Mouse (Mus musculus) Patski (cell line): ENCODE data around the gene Apobec2. TPM values are rescaled to one million over a fixed set of nuclear protein-coding genes. Genes with fewer than 3 reads are reported as not detected.

Source experiments
- ATAC-seq: fragments of 100-300 bp; one replicate; pipeline ENCODE4 v1.8.0; 2021
- CTCF ChIA-PET: fragments of 350-600 bp; sonication (Branson Sonifier 250); formaldehyde crosslinking; loops from one replicate; lab custom pipeline; 2022; ENCODE audit warnings: inconsistent platforms; lab: Charles Lee
- POLR2A ChIA-PET: fragments of 350-600 bp; sonication (Branson Sonifier 250); formaldehyde crosslinking; loops from one replicate; lab custom pipeline; 2022; ENCODE audit warnings: antibody characterized with exemption, inconsistent platforms; lab: Charles Lee
- DNase-seq: peaks from one replicate; pipeline ENCODE4 v3.0.0-alpha.2; 2011; ENCODE audit warnings: low read depth, low spot score
- H3K27me3 ChIP-seq: fragments of 371-371 bp; one replicate; pipeline ENCODE4 v1.5.1; 2021
- CTCF ChIP-seq: fragments of 100-300 bp; IDR thresholded peaks from one replicate; pipeline ENCODE4 v1.5.1; 2021
- in situ Hi-C: fragments of 300-500 bp; cut with MboI; formaldehyde crosslinking; loops from 3 replicates; pipeline ENCODE4 v1.11.1; 2018; ENCODE audit warnings: low pct_unique_long_range_greater_than_20kb, mixed read lengths
- polyA plus RNA-seq: library from polyadenylated mRNA; unstranded; gene quantifications from one replicate; pipeline ENCODE4 v1.2.3, GENCODE M21; 2021

Apobec2 gene
- polyA plus RNA-seq, 1 experiment from 2014 or later, result 0.10 TPM

DNA sequence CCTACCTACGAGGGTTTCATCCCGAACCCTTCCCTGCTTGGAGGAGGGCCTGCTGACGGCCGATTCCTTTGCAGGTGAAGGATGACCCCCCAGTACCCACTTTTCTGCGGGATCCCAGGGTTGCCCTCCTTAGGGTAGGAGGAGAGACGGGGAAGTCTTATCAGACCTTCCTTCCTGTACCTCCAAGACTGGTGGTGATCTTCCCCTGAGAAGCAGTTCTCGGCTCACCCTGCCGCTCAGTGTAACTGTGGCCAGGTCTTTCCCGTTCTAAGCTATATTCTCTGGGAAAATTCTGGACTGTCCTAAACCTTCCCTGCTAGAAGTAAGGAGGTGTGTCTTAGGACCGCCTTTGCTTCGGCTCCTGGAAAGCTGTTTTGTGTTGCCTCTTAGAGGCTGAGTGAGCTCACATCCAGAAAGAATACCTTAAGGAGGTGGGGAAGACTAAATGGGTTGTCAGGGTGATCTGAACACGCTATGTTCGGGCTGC lies 22.4 kb downstream of the Apobec2 start:
- POLR2A ChIA-PET, result interaction anchor here (0.5 to 0.6 kb wide), 2 partner anchors 39 to 447 kb away, joined by 3 read pairs; no protein-coding TSS in a partner anchor
- in situ Hi-C loops, result loop anchor here (5.0 to 10.0 kb wide), 2 partner anchors 192 to 994 kb away; no protein-coding TSS in a partner anchor
- no peak for TF ChIP-seq CTCF
- CTCF ChIA-PET, result no interaction called here
- ATAC-seq, result peak; percentile 4
- no peaks in the 10 kb centered on the region for H3K27me3 ChIP-seq
- no peak for DNase-seq

DNA sequence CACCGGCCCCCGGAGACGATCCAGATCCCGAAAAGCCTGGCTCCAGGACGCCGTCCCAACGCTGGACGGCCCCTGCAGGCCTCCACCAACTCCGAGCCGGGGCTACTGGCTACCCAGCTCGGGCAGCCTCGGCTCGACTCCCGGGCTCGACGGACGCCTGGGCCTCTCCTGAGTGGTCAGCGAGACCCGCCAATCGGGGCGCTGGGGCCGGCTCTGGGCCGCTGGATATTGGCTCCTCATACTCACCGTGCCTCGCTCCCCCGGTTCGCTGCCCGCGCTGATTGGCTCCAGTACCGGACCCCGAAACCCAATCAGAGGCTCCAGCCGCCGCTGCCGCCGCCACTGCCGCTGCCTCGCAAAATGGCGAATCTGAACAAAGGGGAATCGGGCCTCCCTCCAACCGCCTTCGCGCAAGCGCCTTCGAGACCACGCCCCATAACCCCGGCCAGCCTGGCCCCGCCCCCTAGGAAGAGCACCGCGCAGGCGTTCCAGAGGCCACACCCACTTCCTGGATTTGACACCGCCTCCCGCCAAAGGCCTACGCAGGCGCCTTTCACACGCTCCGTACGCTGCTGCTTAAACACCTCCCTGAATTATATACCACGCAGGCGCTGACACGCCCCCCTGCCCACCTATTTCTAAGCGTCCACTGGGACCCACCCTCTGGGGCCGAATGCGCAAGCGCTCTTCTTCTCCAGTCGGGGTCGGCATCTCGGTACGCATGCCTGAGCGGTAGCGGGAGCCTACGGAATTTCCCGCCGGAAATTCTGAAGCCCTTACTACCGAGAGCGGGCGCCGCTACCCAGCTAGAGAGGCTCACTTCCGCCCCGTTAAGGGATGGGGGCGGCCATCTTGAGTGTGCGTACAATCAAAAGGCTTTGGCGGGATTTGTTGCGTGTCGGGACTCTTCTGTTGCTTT lies 23.1 kb downstream of the Apobec2 start, which contains the start of the genes Nfya and Oard1:
Gene Nfya (minus strand): TSS at position 527 of the 919 bp plus-strand sequence.
Gene Oard1 (plus strand): TSS at position 635 of the 919 bp plus-strand sequence.
- in situ Hi-C loops, result loop anchor here (5.0 to 10.0 kb wide), 3 partner anchors 135 to 995 kb away; no protein-coding TSS in a partner anchor
- ATAC-seq (peak; percentile 94), DNase-seq (peak; percentile 99)
- no peaks in the 10 kb centered on the region for H3K27me3 ChIP-seq
- ChIA-PET CTCF (no interaction called here), POLR2A (interaction anchor here (0.5 kb wide), 1 partner anchor 39 kb away, joined by 3 read pairs; no protein-coding TSS in a partner anchor)
- no peak for TF ChIP-seq CTCF

DNA sequence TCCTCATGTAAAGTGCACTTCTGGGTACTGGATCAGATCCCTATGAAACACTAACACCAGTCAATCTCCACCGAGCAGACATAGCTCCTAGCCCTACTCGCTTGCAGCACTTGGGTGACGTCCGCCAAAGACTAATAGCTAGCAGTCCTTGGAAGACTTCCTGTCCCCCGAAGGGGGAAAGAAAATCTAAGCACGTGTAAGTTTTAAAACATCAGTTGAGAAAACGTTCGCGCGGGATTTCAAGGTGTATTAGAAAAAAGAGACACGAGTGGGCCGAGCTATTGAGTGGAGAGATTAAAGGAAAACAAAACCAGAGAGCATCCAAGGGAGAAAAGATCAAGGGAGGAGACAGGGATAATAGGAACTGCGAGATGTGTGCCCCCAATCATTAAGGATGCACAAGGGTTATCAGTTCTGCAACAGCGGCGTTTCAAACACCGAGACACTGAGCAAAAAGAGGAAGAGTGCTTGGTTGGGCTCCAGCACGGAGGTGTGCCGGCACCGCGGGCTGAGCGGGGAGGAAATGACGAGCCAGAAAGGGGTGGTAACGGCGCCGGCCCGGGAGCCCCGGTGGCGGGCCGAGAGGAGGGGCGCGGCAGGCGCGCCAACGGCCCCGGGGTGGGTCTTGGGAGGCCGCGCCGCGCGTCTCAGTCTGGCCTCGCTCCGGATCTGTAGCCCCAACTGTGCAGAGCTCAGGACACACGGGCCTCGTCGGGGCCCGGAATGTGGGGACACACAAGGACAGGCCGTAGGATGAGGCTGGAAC lies 24.0 kb downstream of the Apobec2 start:
- TF ChIP-seq CTCF, result no peak
- ChIA-PET POLR2A (no interaction called here), CTCF (no interaction called here)
- no peaks in the 10 kb centered on the region for H3K27me3 ChIP-seq
- DNase-seq (no peak), ATAC-seq (peak; percentile 45)
- in situ Hi-C loops, result loop anchor here (10.0 kb wide), 1 partner anchor 134 kb away; no protein-coding TSS in a partner anchor

DNA sequence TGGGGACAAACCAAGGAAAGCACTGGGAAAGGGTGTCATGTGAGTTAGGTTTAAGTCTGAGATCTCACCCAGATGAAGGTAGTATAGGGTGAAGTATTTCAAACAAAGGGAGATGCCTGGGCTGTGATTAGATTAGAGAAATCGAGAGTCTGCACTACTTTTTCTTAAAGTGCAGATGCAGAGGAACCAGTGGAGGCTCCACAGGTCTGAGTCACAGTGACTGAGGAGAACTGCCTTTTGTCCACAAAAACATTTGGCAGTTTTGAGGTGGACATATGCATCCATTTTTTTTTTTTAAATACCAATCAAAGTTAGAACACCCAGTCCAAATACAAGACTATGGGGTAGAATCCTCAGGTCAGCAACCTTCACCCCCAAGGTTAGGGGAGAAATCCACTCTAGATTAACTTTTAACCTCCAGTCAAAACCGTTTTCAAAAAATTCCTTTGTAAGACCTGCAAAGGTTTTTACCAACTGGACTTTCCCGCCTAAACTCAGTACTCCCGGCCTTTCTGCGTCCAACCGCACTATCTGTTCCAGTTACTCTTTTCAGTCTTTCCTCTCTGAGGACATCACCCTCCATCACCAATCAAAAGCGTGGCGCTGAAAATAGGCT lies 24.7 kb downstream of the Apobec2 start:
- H3K27me3 ChIP-seq, result no peaks in the 10 kb centered on the region
- in situ Hi-C loops, result loop anchor here (10.0 kb wide), 1 partner anchor 133 kb away; no protein-coding TSS in a partner anchor
- ChIA-PET POLR2A (no interaction called here), CTCF (no interaction called here)
- DNase-seq (no peak), ATAC-seq (no peak)
- no peak for TF ChIP-seq CTCF

DNA sequence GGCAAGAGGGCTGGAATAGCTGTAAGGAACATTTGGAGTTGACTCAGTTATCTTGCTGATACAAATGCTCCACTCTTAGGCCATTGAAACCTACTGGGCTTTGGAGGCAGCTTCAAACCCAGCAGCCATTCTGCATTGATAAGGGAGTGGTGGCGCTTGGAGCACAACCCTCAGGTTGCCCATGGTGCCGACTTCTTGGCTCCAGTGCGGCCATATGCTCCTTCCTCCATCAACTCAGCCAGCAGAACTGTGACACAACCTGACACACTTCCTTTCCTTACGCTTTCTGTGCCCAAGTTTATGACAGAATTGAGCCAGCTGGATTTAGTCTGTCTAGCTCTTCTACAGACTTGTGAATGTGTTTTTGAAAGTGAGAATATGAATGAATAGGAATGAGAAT lies 25.6 kb downstream of the Apobec2 start:
- TF ChIP-seq CTCF, result no peak
- DNase-seq (no peak), ATAC-seq (no peak)
- ChIA-PET CTCF (no interaction called here), POLR2A (no interaction called here)
- no peaks in the 10 kb centered on the region for H3K27me3 ChIP-seq
- in situ Hi-C loops, result loop anchor here (10.0 kb wide), 1 partner anchor 132 kb away; no protein-coding TSS in a partner anchor

DNA sequence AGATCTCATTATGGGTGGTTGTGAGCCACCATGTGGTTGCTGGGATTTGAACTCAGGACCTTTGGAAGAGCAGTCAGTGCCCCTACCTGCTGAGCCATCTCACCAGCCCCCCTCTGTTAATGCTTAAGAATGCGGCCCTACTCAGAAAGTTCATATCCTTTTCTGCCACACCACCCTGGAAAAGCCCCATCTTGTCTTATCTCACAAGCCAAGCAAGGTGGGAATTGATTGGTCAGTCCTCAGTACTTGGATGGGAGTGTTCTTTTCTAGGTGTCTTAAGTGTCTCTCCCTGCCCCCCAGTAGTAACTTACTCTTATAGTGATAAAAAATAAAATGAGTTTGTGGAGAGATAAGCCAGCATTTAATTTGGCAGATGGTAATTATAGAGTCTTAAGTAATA lies 28.0 kb downstream of the Apobec2 start:
- in situ Hi-C loops, result loop anchor here (10.0 kb wide), 1 partner anchor 130 kb away; no protein-coding TSS in a partner anchor
- no peaks in the 10 kb centered on the region for H3K27me3 ChIP-seq
- no peak for ATAC-seq
- DNase-seq, result no peak
- TF ChIP-seq CTCF, result no peak
- ChIA-PET POLR2A (interaction anchor here (0.7 kb wide), 1 partner anchor 790 kb away, joined by 3 read pairs; no protein-coding TSS in a partner anchor), CTCF (no interaction called here)

DNA sequence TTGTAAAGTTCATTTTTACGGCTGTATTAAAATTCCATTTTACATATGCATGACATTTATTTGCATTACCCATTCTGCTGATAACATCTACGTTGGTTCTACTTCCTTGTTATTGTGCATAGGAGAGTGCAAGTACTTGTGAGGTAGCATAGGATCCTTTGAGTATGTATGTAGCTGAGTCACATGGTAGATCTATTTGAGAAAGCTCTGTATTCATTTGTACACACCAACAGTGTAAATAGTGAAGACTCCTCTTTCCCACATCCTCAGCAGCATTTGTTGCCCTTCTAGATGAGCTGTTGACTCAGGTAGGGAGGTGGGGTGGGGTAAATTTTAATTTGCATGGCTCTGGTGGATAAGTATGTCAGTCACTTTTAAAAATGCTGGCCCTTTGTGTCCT lies 28.9 kb downstream of the Apobec2 start:
- in situ Hi-C loops, result loop anchor here (10.0 kb wide), 1 partner anchor 129 kb away; no protein-coding TSS in a partner anchor
- POLR2A ChIA-PET, result no interaction called here
- ATAC-seq, result no peak
- TF ChIP-seq CTCF, result no peak
- no peaks in the 10 kb centered on the region for H3K27me3 ChIP-seq
- no peak for DNase-seq
- CTCF ChIA-PET, result no interaction called here

DNA sequence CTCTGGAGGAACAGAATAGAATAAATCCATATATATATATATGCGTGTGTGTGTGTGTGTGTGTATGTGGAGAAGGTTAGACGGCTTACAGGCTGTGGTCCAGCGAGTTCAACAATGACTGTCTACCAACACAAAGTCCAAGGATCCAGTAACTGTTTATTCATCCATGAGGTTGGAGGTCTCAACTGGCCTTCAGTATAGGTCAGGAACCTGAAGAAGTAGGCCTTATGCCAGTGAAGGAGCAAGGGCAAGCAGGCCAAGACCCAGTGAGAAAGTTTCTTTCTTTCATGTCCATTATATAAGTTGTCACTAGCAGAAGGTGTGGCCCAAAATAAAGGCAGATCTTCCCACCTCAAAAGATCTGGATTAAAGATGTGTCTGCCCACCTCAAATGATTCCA lies 30.0 kb downstream of the Apobec2 start:
- H3K27me3 ChIP-seq, result no peaks in the 10 kb centered on the region
- in situ Hi-C loops, result loop anchor here (10.0 kb wide), 1 partner anchor 128 kb away; no protein-coding TSS in a partner anchor
- ATAC-seq (no peak), DNase-seq (no peak)
- ChIA-PET CTCF (no interaction called here), POLR2A (no interaction called here)
- no peak for TF ChIP-seq CTCF

DNA sequence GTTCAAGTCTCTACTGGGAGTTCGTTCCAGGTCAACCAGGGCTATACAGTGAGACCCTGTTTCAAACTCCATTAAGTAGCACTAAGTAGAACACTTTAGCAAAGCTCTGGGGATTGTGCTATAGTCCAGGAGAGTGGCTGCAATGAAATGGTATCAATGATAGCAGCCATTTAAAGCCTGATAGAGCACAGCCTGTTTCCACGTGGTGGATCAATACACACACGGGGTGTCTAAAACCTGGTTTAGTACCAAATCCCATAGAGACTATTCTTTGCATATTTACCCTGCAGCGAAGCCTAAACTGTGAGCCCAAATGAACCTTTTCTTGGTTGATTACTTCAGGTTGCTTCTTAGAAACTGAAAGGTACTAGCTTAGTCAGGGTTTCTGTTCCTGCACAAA lies 31.0 kb downstream of the Apobec2 start:
- POLR2A ChIA-PET, result no interaction called here
- CTCF ChIA-PET, result no interaction called here
- no peak for DNase-seq
- no peak for TF ChIP-seq CTCF
- no peak for ATAC-seq
- in situ Hi-C loops, result loop anchor here (10.0 kb wide), 1 partner anchor 127 kb away; no protein-coding TSS in a partner anchor
- H3K27me3 ChIP-seq, result no peaks in the 10 kb centered on the region

DNA sequence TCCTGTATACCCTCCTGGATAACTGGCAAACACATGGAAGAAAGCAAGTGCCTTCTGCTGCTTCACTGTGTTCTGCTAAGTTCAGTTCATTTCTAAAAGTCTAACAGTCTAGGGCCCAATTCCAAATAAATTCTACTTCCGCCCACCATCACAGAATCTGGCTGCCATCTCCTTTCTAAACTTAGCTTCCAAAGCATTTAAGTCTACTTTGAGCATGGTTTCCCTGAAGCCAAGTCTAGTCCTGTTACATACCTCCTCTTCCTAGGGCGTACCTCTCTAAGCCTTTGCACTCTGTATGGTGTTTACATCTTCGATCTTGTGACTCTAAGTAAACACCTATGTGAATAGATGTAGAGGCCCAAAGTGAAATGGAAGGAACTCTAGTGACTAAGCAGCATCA lies 40.1 kb downstream of the Apobec2 start:
- ATAC-seq (no peak), DNase-seq (no peak)
- CTCF ChIA-PET, result no interaction called here
- in situ Hi-C loops, result no loop called here
- POLR2A ChIA-PET, result no interaction called here
- H3K27me3 ChIP-seq, result no peaks in the 10 kb centered on the region
- no peak for TF ChIP-seq CTCF
